Mouse (Mus musculus): Measurements from ENCODE around the gene Trim72. TPM values are rescaled to one million over a fixed set of nuclear protein-coding genes. Genes with fewer than 3 reads are reported as not detected.

Gene Trim72
- polyA plus RNA-seq, 1 experiment from 2014 or later = 1.7 TPM

Other genes with a start within 250 kb of the Trim72 start
- gene Orai3, start 234.1 kb upstream of the Trim72 start, polyA plus RNA-seq (2015; fragmentation: Nextera tagmentation; extraction: Ambion mirVana) = 20.1 and 20.8 TPM in 2 replicates
- 28.1 and 30.8 TPM in 2 replicates for gene Setd1a, start 227.3 kb upstream of the Trim72 start, polyA plus RNA-seq (2015; fragmentation: Nextera tagmentation; extraction: Ambion mirVana)
- not detected in 2 replicates for gene Gm49388, start 218.3 kb upstream of the Trim72 start, polyA plus RNA-seq (2015; fragmentation: Nextera tagmentation; extraction: Ambion mirVana)
- 11.2 and 11.3 TPM in 2 replicates for gene Hsd3b7, start 203.3 kb upstream of the Trim72 start, polyA plus RNA-seq (2015; fragmentation: Nextera tagmentation; extraction: Ambion mirVana)
- gene Stx4a, start 179.7 kb upstream of the Trim72 start, polyA plus RNA-seq (2015; fragmentation: Nextera tagmentation; extraction: Ambion mirVana) = 53.2 and 55.6 TPM in 2 replicates
- 7.7 and 8.1 TPM in 2 replicates for gene Stx1b, start 179.4 kb upstream of the Trim72 start, polyA plus RNA-seq (2015; fragmentation: Nextera tagmentation; extraction: Ambion mirVana)
- 10.5 and 11.6 TPM in 2 replicates for gene Zfp646, start 127.7 kb upstream of the Trim72 start, polyA plus RNA-seq (2015; fragmentation: Nextera tagmentation; extraction: Ambion mirVana)
- gene Zfp668, start 127.1 kb upstream of the Trim72 start, polyA plus RNA-seq (2015; fragmentation: Nextera tagmentation; extraction: Ambion mirVana) = 23.0 and 24.4 TPM in 2 replicates
- gene Prss53, start 113.0 kb upstream of the Trim72 start, polyA plus RNA-seq (2015; fragmentation: Nextera tagmentation; extraction: Ambion mirVana) = 1.9 and 2.1 TPM in 2 replicates
- gene Gm21974, start 108.5 kb upstream of the Trim72 start, polyA plus RNA-seq (2015; fragmentation: Nextera tagmentation; extraction: Ambion mirVana) = not detected in 2 replicates
- 159 and 174 TPM in 2 replicates for gene Vkorc1, start 108.3 kb upstream of the Trim72 start, polyA plus RNA-seq (2015; fragmentation: Nextera tagmentation; extraction: Ambion mirVana)
- gene Bckdk, start 99.9 kb upstream of the Trim72 start, polyA plus RNA-seq (2015; fragmentation: Nextera tagmentation; extraction: Ambion mirVana) = 84.9 and 85.3 TPM in 2 replicates
- 44.2 and 47.8 TPM in 2 replicates for gene Kat8, start 91.4 kb upstream of the Trim72 start, polyA plus RNA-seq (2015; fragmentation: Nextera tagmentation; extraction: Ambion mirVana)
- 4.4 and 5.7 TPM in 2 replicates for gene Prss8, start 73.8 kb upstream of the Trim72 start, polyA plus RNA-seq (2015; fragmentation: Nextera tagmentation; extraction: Ambion mirVana)
- 9.6 and 11.9 TPM in 2 replicates for gene Prss36, start 57.2 kb upstream of the Trim72 start, polyA plus RNA-seq (2015; fragmentation: Nextera tagmentation; extraction: Ambion mirVana)
- gene Fus, start 36.5 kb upstream of the Trim72 start, polyA plus RNA-seq (2015; fragmentation: Nextera tagmentation; extraction: Ambion mirVana) = 542 and 587 TPM in 2 replicates
- 22.5 and 27.7 TPM in 2 replicates for gene Pycard, start 10.1 kb upstream of the Trim72 start, polyA plus RNA-seq (2015; fragmentation: Nextera tagmentation; extraction: Ambion mirVana)
- 0.87 and 0.92 TPM in 2 replicates for gene Itgam, start 58.7 kb downstream of the Trim72 start, polyA plus RNA-seq (2015; fragmentation: Nextera tagmentation; extraction: Ambion mirVana)
- gene Gm49368, start 58.7 kb downstream of the Trim72 start, polyA plus RNA-seq (2015; fragmentation: Nextera tagmentation; extraction: Ambion mirVana) = not detected in 2 replicates
- not detected in 2 replicates for gene Itgax, start 125.6 kb downstream of the Trim72 start, polyA plus RNA-seq (2015; fragmentation: Nextera tagmentation; extraction: Ambion mirVana)
- not detected in 2 replicates for gene Itgad, start 150.4 kb downstream of the Trim72 start, polyA plus RNA-seq (2015; fragmentation: Nextera tagmentation; extraction: Ambion mirVana)
- 24.2 and 27.0 TPM in 2 replicates for gene Cox6a2, start 202.4 kb downstream of the Trim72 start, polyA plus RNA-seq (2015; fragmentation: Nextera tagmentation; extraction: Ambion mirVana)
- 16.6 and 18.5 TPM in 2 replicates for gene Armc5, start 233.4 kb downstream of the Trim72 start, polyA plus RNA-seq (2015; fragmentation: Nextera tagmentation; extraction: Ambion mirVana)
- gene 9130023H24Rik, start 234.1 kb downstream of the Trim72 start, polyA plus RNA-seq (2015; fragmentation: Nextera tagmentation; extraction: Ambion mirVana) = 9.2 and 9.6 TPM in 2 replicates
- 48.8 and 49.1 TPM in 2 replicates for gene Tgfb1i1, start 242.9 kb downstream of the Trim72 start, polyA plus RNA-seq (2015; fragmentation: Nextera tagmentation; extraction: Ambion mirVana)